Mouse (Mus musculus) limb, embryonic 10.5 days (tissue): ENCODE data around the gene Prickle4. TPM values are rescaled to one million over a fixed set of nuclear protein-coding genes. Genes with fewer than 3 reads are reported as not detected.

Source experiments
- DNase-seq: peaks from one replicate; pipeline ENCODE4 v3.0.0-alpha.2; 2017; ENCODE audit warnings: low spot score
- H3K27ac ChIP-seq: fragments of 300-500 bp; sonication (generic); 2 replicates; pipeline ENCODE4 v1.5.1; 2016; ENCODE audit warnings: mild to moderate bottlenecking
- H3K27me3 ChIP-seq: fragments of 300-500 bp; sonication (generic); 2 replicates; pipeline ENCODE4 v1.6.1; 2016; ENCODE audit warnings: low read depth, mild to moderate bottlenecking; ENCODE audit not compliant: poor library complexity, severe bottlenecking
- H3K36me3 ChIP-seq: fragments of 300-500 bp; sonication (generic); 2 replicates; pipeline ENCODE4 v1.6.1; 2016; ENCODE audit warnings: mild to moderate bottlenecking, moderate library complexity
- H3K4me1 ChIP-seq: fragments of 300-500 bp; sonication (generic); 2 replicates; pipeline ENCODE4 v1.6.1; 2016
- H3K4me3 ChIP-seq: fragments of 300-500 bp; sonication (generic); 2 replicates; pipeline ENCODE4 v1.5.1; 2016; ENCODE audit warnings: mild to moderate bottlenecking, moderate library complexity
- H3K9me3 ChIP-seq: fragments of 300-500 bp; sonication (generic); replicated peaks from 2 replicates; pipeline ENCODE4 v1.6.1; 2016; ENCODE audit warnings: mild to moderate bottlenecking
- WGBS: fragments of 180-500 bp; shearing (Covaris S2); methylation state at CpG from one replicate; pipeline ENCODE4 v1.1.7; 2016; 5-methylcytosine and 5-hydroxymethylcytosine counted together
- polyA plus RNA-seq: library from polyadenylated mRNA; unstranded; fragments of >200 nt; fragmentation: Nextera tagmentation; extraction: Ambion mirVana; gene quantifications from 2 replicates; pipeline ENCODE4 v1.2.1, GENCODE M21; 2016

The Prickle4 gene
- 0.56 and 0.76 TPM in 2 replicates for polyA plus RNA-seq

DNA sequence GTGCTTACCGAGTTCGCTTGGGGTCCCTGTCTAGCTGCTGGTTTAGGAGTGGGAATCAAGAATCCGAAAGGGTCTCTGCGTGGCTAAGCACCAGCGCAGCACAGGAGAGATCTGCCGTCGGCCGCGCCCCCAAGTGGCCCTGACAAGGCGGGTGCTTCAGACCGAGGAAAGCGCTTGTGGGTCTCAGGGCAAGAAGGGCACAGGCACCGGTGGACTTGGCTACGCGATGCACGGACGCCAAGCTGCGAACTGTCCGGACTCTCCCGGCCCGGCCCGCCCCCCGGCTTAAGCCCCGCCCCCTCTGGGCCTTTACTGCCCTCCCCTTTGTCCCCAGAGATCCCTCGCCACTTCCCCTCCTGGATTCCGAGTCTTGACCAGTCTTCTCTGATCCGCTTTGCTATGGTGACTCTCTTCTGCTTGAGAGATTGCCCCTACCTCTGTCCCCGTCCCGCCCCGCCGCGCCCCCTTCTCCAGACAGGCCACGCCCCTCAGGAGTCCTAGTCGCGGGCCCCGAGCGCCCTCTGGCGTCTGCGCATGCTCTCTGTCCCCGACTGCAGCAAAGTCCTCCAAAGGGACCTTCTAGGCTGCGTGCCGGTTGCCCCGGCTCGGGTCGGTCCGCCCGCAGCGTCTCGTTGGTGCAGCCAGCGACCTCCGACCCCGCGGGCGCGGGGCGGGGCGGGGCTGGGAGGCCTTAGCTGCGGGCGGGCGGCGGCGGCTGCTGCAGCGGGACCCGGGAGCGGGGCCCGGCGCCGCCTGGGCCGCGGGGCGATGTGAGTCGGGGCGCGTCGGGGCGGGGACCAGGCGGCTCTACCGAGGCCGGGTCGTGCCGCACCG is at the start of gene Prickle4:
Prickle4 (minus strand) TSS at position 234 of the 834 bp plus-strand sequence.
- Histone ChIP-seq H3K4me1 (peaks cover 24% of the 10 kb centered on the region), H3K27ac (peak within 1 kb of the TSS; percentile 90), H3K4me3 (peak within 1 kb of the TSS; percentile 85), H3K36me3 (peaks cover 14% of the 10 kb centered on the region), H3K27me3 (peaks cover 47% of the 10 kb centered on the region), H3K9me3 (no peaks in the 10 kb centered on the region)
- under 1% methylated on average over 81 of the region's 82 CpGs for WGBS
- peak; percentile 99 for DNase-seq

DNA sequence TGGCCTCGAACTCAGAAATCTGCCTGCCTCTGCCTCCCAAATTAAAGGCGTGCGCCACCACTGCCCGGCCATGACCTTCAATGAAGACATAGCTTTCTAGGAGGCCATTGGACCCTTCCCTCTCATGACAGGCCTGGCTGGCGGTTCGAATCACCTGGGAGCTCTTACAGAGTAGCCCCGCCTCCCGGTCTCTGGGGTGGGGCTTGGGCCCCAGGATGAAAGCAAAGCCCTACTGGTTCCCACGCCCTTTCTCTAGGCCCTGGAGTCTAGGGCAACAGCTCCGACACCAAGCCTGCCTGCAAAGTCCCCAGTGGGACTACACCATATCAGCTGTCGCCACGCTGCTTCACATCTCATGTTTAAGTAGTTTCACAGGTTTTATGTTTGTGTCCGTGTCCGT is 49.5 kb upstream of the Prickle4 start:
- 94% methylated on average over 14 of the region's 14 CpGs for WGBS
- H3K4me3 ChIP-seq = no peak overlapping the region
- DNase-seq = no peak
- H3K4me1 ChIP-seq = peaks cover 19% of the 10 kb centered on the region
- no peaks in the 10 kb centered on the region for H3K9me3 ChIP-seq
- H3K27me3 ChIP-seq = peaks cover 42% of the 10 kb centered on the region
- H3K27ac ChIP-seq = no peak overlapping the region
- H3K36me3 ChIP-seq = no peaks in the 10 kb centered on the region

DNA sequence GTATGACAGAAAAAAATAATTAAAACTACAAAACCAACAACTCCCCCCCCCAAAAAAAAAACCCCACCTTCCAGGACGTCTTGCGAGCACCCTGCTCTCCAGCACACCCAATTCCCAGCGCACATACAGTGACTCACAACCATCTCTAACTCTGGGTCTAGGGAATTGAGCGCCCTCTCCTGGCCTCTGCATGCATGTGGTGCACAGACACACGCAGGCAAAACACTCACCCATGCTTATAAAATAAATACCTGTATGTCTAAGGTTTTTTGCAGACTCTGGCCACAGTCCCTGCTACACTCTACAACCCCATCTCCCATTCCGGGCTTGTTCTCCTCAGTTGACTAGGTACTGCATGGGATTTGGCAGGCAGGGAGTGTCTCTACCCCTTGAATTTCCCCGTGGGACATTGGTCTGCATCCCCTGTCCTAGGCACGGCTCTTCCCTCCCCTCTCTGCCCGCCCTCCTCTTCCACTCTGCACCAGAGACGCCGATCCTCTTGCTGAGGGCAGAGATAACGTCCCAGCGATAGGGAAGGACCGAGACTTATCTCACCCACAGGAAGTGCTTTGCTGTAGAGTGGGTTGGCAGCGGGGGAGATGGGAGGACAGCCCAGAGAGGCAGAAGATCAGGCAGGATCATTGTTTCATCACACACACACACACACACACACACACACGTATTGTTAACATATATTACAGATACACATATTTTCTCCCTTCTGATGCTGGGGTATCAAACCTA is 48.6 kb upstream of the Prickle4 start:
- Histone ChIP-seq H3K36me3 (no peaks in the 10 kb centered on the region), H3K4me1 (peaks cover 25% of the 10 kb centered on the region), H3K4me3 (no peak overlapping the region), H3K9me3 (no peaks in the 10 kb centered on the region), H3K27me3 (peaks cover 52% of the 10 kb centered on the region), H3K27ac (no peak overlapping the region)
- 40% methylated on average over 16 of the region's 16 CpGs for WGBS
- DNase-seq = no peak

DNA sequence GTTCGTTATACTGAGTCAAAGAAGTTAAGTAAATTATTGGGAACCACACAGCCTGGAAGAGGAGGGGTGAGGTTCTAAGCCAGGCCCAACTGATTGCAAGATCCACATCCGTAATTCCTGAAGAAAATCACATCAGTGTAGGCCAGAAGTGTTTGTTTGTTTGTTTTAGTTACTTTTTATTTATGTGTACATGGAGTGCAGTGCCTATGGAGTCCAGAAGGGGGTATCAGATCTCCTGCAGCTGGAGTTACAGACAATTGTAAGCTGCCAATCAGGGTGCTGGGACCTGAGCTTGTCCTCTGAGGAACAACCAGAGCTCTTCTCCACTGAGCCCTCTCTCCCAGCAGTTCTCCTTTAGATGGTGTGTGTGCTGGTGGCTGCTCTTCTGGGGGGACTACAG is 45.6 kb upstream of the Prickle4 start:
- H3K9me3 ChIP-seq = no peaks in the 10 kb centered on the region
- 52% methylated on average over 2 of the region's 2 CpGs for WGBS
- H3K27me3 ChIP-seq = peaks cover 64% of the 10 kb centered on the region
- peaks cover 38% of the 10 kb centered on the region for H3K4me1 ChIP-seq
- no peaks in the 10 kb centered on the region for H3K36me3 ChIP-seq
- H3K4me3 ChIP-seq = no peak overlapping the region
- DNase-seq = no peak
- no peak overlapping the region for H3K27ac ChIP-seq

DNA sequence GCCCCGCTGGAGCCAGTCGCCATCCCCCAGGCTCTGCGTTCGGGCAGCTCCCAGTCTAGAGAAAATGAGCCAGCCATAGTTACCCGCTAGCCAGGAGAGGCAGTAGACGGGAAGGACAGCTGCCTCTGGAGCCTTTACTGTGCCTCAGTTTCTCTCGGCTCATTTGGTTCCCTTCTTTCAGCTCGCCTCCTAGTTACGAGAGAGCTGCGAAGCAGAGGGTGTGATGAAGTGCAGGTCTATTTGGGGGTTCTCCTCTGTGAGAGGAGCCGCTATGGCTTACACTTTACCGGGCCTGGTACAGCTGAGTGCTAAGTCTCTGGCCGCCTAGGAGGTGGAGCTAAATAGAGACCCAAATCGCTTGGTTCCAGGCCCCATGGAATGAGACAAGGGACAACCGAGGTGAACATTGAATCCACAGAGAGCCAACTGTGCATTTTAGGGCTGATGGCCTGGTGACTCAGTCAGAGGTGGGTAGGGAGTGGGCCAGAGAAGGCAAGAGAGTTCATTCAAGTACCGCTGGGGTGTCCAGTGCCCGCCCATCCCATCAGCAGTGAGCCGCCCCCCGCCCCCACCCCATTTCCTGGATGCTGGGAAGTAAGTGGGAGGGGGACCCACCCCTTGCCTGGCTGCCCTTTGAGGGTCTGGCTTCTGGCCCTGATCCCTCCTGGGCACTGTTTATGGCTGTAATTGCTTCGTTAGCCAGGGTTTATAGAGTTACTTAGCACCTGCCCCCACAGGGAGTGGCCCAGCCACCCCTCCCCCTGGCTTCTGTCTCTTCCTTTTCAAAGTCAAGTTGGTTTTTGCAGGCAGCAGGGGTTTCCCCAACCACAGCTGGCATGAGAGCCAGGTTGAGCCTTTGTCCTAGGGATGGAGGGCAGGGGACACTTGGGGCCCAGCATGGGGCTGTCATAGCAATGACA is 44.6 kb upstream of the Prickle4 start:
- peak overlapping the region; percentile 80 for H3K27ac ChIP-seq
- no peaks in the 10 kb centered on the region for H3K9me3 ChIP-seq
- 2% methylated on average over 20 of the region's 20 CpGs for WGBS
- H3K27me3 ChIP-seq = peaks cover 64% of the 10 kb centered on the region
- peak overlapping the region; percentile 66 for H3K4me3 ChIP-seq
- peaks cover 38% of the 10 kb centered on the region for H3K4me1 ChIP-seq
- peak; percentile 54 for DNase-seq
- no peaks in the 10 kb centered on the region for H3K36me3 ChIP-seq

DNA sequence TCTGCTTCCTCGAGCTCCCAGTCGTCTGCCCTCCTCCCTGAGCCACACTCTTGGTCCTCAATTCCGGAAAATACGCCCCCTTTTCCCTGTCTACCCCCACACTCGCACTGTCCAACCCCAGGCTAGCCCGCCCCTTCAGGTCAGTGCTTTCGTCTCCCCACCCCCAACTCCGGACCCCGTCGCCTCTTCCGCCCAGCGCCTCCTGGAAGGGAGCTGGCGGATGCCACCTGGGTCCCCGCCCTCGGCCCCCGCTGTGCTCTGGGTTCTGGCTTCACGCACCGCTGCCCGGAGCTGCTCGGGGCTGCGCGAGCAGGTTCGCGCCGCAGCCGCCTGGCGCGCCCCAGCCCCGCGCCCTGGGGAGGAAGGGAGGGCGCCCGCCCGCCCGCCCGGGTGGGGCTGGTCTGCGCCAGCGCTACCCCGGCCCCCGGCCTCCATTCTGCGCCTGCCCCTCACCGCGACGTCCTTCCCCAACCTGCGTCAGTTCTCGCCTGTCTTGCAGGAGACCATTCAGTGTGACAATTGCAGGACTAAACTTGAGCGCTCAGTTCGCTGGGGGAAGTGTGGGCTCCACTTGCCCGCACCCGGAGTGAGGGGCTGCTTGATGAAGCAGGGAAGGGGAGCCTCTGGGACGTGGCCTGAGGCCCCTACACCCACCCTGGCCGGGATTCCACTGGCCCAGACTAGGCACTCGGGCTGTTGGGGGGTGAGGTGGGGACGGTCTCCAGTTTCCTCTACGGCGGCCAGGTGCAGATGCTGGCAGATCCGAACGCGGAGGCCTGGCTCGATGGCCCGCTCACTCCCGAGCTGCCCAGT is 43.7 kb upstream of the Prickle4 start:
- Histone ChIP-seq H3K27ac (peak overlapping the region; percentile 80), H3K36me3 (no peaks in the 10 kb centered on the region), H3K4me1 (peaks cover 38% of the 10 kb centered on the region), H3K9me3 (no peaks in the 10 kb centered on the region), H3K27me3 (peaks cover 63% of the 10 kb centered on the region), H3K4me3 (peak overlapping the region; percentile 66)
- DNase-seq = peak; percentile 54
- under 1% methylated on average over 61 of the region's 61 CpGs for WGBS

DNA sequence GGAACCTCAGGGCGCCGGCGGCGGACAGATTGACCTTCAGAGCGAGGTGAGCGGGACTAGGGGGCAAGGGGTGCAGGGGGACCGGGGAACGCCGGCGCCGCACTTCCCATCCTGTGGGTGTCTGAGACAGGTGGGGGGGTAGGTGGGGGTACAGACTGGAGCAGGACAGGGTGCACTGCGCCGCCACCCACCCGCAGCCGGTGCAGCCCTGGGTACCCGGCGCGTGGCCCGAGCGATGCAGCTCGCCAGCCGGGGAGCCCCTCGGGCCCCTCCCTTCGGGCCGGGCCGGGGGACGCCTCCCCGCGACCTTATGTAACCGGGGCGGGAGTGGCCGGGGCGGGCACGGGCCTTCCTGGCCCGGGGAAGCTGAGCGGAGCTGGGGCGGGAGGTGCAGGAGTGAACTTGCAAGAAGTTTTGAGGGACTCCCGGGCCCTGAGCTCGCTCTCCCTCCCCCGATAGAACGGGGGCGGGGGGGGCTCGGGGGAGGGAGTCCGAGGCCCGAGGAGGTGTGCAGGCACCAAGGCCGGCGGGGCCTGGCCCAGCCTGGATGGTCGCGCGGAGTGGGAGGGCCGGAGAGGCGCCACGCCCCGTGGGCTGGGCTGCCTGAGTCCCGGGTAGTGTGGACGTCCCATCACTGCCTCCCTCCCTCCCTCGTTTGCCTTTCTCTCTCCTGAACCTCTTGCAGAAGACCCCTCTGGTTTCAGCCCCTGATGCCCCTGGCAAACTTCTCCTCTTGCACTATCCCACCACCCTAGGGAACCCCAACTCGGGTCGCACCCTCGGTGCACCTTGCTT is 42.9 kb upstream of the Prickle4 start:
- Histone ChIP-seq H3K4me1 (peaks cover 35% of the 10 kb centered on the region), H3K4me3 (peak overlapping the region; percentile 66), H3K9me3 (no peaks in the 10 kb centered on the region), H3K36me3 (no peaks in the 10 kb centered on the region), H3K27ac (peak overlapping the region; percentile 80), H3K27me3 (peaks cover 60% of the 10 kb centered on the region)
- DNase-seq = peak; percentile 83
- WGBS = under 1% methylated on average over 54 of the region's 60 CpGs

DNA sequence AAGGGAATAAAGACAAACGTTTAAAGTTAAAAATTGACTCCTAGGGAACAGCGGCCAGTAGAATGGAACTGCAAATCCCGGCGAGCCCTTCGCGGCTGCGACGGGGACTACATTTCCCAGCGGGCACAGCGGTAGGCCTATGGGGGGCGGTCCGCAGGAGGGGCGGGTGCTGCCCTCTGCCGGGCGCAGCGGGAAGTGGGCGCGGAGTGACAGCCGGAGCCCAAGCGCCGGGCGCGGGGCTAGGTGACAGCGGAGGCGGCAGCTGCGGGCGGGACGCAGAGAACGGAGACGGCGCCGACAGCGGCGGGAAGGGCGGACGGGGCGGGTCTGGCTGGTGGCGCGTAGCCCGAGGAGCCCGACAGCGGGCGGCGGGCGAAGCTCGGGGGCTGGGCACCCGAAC is 42.3 kb upstream of the Prickle4 start, which contains the start of gene Tfeb:
Tfeb (plus strand) TSS at position 175 of the 400 bp plus-strand sequence.
- H3K9me3 ChIP-seq = no peaks in the 10 kb centered on the region
- no peaks in the 10 kb centered on the region for H3K36me3 ChIP-seq
- peaks cover 61% of the 10 kb centered on the region for H3K27me3 ChIP-seq
- H3K4me3 ChIP-seq = peak within 1 kb of the TSS; percentile 66
- peak within 1 kb of the TSS; percentile 80 for H3K27ac ChIP-seq
- peaks cover 35% of the 10 kb centered on the region for H3K4me1 ChIP-seq
- peak; percentile 98 for DNase-seq
- under 1% methylated on average over 47 of the region's 47 CpGs for WGBS

DNA sequence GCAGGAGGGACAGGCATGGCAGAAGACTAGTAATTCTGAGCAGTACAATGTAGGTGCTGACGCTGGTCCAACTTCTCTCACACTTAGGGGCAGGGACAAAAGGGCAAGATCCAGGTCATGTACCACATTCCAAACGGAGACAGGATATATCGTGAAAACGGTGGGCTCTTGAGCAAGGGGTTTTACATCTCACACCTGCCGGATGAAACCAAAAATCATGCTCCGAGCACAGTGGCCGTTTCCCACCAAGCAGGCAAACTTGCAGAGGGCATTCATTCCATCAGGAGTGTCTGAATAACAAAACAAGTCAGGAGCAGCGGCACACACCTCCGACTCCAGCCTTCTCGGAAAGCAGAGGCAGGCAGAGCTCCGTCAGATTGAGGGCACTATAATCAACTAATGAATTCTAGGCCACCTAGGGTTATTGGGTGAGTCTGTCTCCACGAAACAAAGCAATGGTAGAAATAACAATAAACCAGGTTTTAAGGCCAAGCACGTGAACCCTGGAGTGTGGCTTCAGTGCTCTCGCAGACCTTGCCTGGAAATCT is 41.1 kb upstream of the Prickle4 start:
- no peaks in the 10 kb centered on the region for H3K36me3 ChIP-seq
- H3K4me1 ChIP-seq = peaks cover 33% of the 10 kb centered on the region
- 73% methylated on average over 14 of the region's 14 CpGs for WGBS
- peaks cover 51% of the 10 kb centered on the region for H3K27me3 ChIP-seq
- H3K27ac ChIP-seq = no peak overlapping the region
- H3K9me3 ChIP-seq = no peaks in the 10 kb centered on the region
- no peak overlapping the region for H3K4me3 ChIP-seq
- no peak for DNase-seq

DNA sequence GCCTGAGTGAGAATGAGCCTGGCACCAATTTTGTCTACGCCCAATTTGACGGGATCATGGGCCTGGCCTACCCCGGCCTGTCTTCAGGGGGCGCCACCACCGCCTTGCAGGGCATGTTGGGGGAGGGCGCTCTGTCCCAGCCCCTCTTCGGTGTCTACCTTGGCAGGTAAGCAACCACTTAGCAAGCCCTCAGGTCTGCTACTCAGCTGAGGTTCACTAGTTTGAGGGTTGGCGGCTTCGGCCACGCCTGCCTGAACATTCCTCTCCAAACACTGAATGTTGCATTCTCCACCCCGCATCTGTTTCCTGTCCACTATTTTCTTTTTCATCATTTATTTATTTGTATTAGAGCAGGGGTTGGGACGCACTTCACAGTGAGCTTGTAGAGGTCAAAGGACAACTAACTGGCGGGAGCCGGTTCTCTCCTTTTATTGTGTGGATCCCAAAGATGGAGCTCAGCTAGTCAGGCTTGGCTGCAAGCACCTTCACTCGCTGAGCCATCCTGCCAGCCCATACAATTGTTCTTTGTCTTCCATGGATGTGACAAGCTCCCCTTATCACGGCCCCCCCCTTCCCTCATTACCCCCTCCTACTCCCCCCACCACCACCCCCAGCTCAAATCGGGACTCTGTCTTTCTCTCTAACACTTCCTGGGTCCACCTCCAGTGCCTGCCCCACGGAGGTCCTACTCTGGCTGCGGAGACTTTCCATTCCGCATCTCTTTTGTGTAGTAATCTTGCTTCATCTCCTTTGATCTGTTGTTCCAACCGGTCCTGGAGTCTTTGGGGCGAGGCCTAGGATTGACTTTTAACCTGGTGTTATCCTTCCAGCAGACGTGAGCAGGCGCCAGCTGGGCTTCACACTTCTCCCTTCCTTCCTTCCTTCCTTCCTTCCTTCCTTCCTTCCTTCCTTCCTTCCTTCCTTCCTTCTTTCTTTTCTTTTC is 36.4 kb upstream of the Prickle4 start:
- Histone ChIP-seq H3K4me1 (no peaks in the 10 kb centered on the region), H3K4me3 (no peak overlapping the region), H3K27me3 (peaks cover 22% of the 10 kb centered on the region; the same call in 1 of the 2 replicates), H3K27ac (no peak overlapping the region; the same call in 1 of the 2 replicates), H3K36me3 (no peaks in the 10 kb centered on the region), H3K9me3 (no peaks in the 10 kb centered on the region)
- no peak for DNase-seq
- 67% methylated on average over 24 of the region's 24 CpGs for WGBS
